ENCODE assay signal across 22 mouse cellular contexts in the genomic region with DNA sequence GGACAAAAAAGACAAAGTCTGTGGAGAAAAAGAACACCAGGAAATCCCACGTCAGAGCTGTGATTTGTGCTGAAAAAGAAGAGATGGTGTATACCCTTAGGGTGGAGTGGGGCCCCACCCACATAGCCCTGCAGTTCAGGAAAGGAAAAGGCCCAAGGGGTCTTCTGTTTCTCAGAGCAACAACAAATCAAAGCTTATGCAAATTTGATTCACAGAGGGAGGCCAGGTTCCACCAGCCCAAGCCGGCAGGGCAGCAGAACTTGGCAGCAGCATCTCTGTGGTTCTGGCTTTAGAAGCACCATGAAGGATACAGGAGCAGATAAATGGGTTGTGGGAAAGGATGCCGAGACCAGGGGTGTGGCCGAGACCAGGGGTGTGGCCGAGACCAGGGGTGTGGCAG. TPM values are rescaled to one million over a fixed set of nuclear protein-coding genes. Genes with fewer than 3 reads are reported as not detected.
"Had no signal": no experiment of that assay in that cellular context is flagged by ENCODE, and none has a peak within 500 bp of the region (broad histone marks: within the 10 kb centered on the region; RNA-seq: fewer than 3 reads in every experiment).

No protein-coding gene starts in this region.

- H3K4me2 ChIP-seq: lung, embryonic 15.5 days; midbrain, embryonic 12.5 days; neural tube, embryonic 12.5 days; stomach, embryonic 15.5 days had no signal

- ATAC-seq: liver, postnatal 0 days; lung, postnatal 0 days; midbrain, embryonic 16.5 days had no signal

- H3K9me3 ChIP-seq: lung, embryonic 15.5 days; midbrain, embryonic 12.5 days; neural tube, embryonic 12.5 days; stomach, embryonic 15.5 days had no signal

- H3K4me3 ChIP-seq: lung, embryonic 15.5 days; megakaryocyte, embryonic 14.5 days; midbrain, embryonic 12.5 days; neural tube, embryonic 12.5 days; stomach, embryonic 15.5 days had no signal

- H3K27ac ChIP-seq: lung, embryonic 15.5 days; macrophage; midbrain, embryonic 12.5 days; neural tube, embryonic 12.5 days; stomach, embryonic 15.5 days; stomach, postnatal 0 days had no signal

- H3K9ac ChIP-seq: liver, postnatal 0 days; lung, embryonic 15.5 days; midbrain, embryonic 12.5 days; neural tube, embryonic 12.5 days; stomach, embryonic 15.5 days had no signal

- H3K36me3 ChIP-seq: lung, embryonic 15.5 days; midbrain, embryonic 12.5 days; neural tube, embryonic 12.5 days; stomach, embryonic 15.5 days had no signal

- H3K4me1 ChIP-seq: lung, embryonic 15.5 days; megakaryocyte, embryonic 14.5 days; midbrain, embryonic 12.5 days; neural tube, embryonic 12.5 days; stomach, embryonic 15.5 days had no signal

- H3K27me3 ChIP-seq: lung, embryonic 15.5 days; midbrain, embryonic 12.5 days; neural tube, embryonic 12.5 days; stomach, embryonic 15.5 days had no signal

- DNase-seq: liver, postnatal 0 days; lung, adult 2 months; lung, postnatal 14 days; lung, postnatal 36 days; midbrain, embryonic 14.5 days; right cerebral cortex, postnatal 14 days; thymus, adult 18-20 months; thymus, postnatal 14 days; thymus, postnatal 36 days had no signal

RNA-seq across cellular contexts. Expression of a gene that starts 22.8 kb away (rescaled TPM):
- total RNA-seq: megakaryocyte progenitor cell, adult 5-6 weeks; monocyte, adult 5-6 weeks; neutrophil, adult 5-6 weeks had no signal
- polyA plus RNA-seq: liver, postnatal 0 days; lung, embryonic 15.5 days; lung, postnatal 0 days; macrophage; midbrain, embryonic 14.5 days; midbrain, embryonic 16.5 days; neural tube, embryonic 12.5 days; neural tube, embryonic 14.5 days; stomach, embryonic 15.5 days; stomach, postnatal 0 days had no signal

RNA-seq across cellular contexts. Expression of a gene that starts 32.2 kb away (rescaled TPM):
- total RNA-seq: megakaryocyte progenitor cell, adult 5-6 weeks; monocyte, adult 5-6 weeks; neutrophil, adult 5-6 weeks had no signal
- polyA plus RNA-seq: liver, postnatal 0 days; macrophage had no signal

RNA-seq across cellular contexts. Expression of a gene that starts 44.8 kb away (rescaled TPM):
- polyA plus RNA-seq: midbrain, embryonic 14.5 days had no signal
